Mouse (Mus musculus): ENCODE measurements around the gene Mbd6. TPM values are rescaled to one million over a fixed set of nuclear protein-coding genes. Genes with fewer than 3 reads are reported as not detected.
A peak's percentile ranks its signal among the peaks of the same experiment; 100 is the strongest.

Mbd6 gene
- 15.9 and 18.4 TPM in 2 replicates for polyA plus RNA-seq (2012; ENCODE audit: insufficient read depth, insufficient read length, missing spikeins)

- H3K27ac ChIP-seq (replicated peaks; ENCODE audit: low read depth, low read length) = peak within 1 kb of the TSS; percentile 99
- H3K4me3 ChIP-seq (ENCODE audit: insufficient read depth, low read depth, low read length) = peak within 1 kb of the TSS; percentile 87
- H3K4me1 ChIP-seq (ENCODE audit: control insufficient read depth, insufficient read depth, insufficient read length, low read length) = peaks cover 10% of the 10 kb centered on the region
These were observed at the start of gene Mbd6 for GRCm38 (mm10) chr10:127288800-127289572. Mbd6 (minus strand) TSS chr10:127289018.

DNA sequence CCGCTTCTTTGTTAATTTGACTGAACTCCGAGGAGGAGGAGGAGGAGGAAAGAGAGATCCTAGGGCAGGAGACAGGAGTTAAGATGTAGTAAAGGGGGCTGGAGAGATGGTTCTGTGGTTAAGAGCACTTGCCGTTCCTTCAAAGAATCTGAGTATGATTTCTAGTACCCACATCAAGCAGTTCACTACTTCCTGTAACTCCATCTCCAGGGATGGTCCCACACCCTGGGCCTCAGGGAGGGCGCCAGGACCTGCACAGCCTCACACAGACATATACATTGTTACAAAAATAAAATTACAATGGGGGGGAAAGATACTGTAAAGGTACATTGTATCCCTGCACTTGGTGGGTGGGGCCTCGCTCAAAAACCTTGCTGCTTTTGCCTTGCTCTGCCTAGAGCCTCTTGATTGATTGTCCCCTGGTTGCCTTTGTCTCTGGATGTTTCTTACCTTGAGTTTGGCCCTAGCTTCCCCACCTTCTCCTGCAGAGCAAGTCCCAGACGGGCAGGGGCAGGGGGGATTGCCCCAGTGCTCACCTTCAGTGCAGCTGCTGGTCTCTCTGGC, 48.8 kb upstream of the Mbd6 start:
- Histone ChIP-seq H3K4me1 (ENCODE audit: control insufficient read depth, insufficient read depth, insufficient read length, low read length) (no peaks in the 10 kb centered on the region), H3K4me3 (ENCODE audit: insufficient read depth, low read depth, low read length) (no peak overlapping the region), H3K27ac (replicated peaks; ENCODE audit: low read depth, low read length) (no peak overlapping the region)

DNA sequence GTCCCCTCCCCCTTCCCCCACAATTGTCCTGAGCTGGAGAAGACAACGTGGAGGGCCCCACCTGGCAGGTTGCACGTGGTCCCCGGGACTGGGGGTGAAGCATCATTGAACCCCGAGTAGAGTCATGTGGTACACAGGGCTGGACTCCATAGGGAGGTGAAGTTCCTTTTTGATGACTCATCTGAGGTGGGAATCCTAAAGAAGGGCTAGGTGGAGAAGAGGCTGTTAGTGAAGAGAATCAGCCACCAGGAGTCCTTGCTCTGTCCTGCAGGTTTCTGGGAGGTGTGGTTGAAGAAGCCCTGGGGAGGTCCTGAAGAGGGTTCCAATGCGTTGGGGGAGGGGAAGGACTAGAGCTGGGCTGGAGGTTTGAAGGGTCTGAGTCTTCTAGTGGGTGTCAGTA, 48.1 kb upstream of the Mbd6 start:
- no peak overlapping the region for H3K27ac ChIP-seq (replicated peaks; ENCODE audit: low read depth, low read length)
- H3K4me1 ChIP-seq (ENCODE audit: control insufficient read depth, insufficient read depth, insufficient read length, low read length) = no peaks in the 10 kb centered on the region
- no peak overlapping the region for H3K4me3 ChIP-seq (ENCODE audit: insufficient read depth, low read depth, low read length)

- Histone ChIP-seq H3K4me1 (ENCODE audit: control insufficient read depth, insufficient read depth, insufficient read length, low read length) (no peaks in the 10 kb centered on the region), H3K27ac (replicated peaks; ENCODE audit: low read depth, low read length) (no peak overlapping the region), H3K4me3 (ENCODE audit: insufficient read depth, low read depth, low read length) (no peak overlapping the region)
These were observed 46.5 kb upstream of the Mbd6 start for GRCm38 (mm10) chr10:127335271-127335670.

- no peaks in the 10 kb centered on the region for H3K4me1 ChIP-seq (ENCODE audit: control insufficient read depth, insufficient read depth, insufficient read length, low read length)
- H3K4me3 ChIP-seq (ENCODE audit: insufficient read depth, low read depth, low read length) = no peak overlapping the region
- H3K27ac ChIP-seq (replicated peaks; ENCODE audit: low read depth, low read length) = no peak overlapping the region
These were observed 44.3 kb upstream of the Mbd6 start for GRCm38 (mm10) chr10:127333152-127333551.

GRCm38 (mm10) chr10:127332211-127332874, 43.5 kb upstream of the Mbd6 start:
- Histone ChIP-seq H3K4me1 (ENCODE audit: control insufficient read depth, insufficient read depth, insufficient read length, low read length) (no peaks in the 10 kb centered on the region), H3K27ac (replicated peaks; ENCODE audit: low read depth, low read length) (no peak overlapping the region), H3K4me3 (ENCODE audit: insufficient read depth, low read depth, low read length) (no peak overlapping the region)

DNA sequence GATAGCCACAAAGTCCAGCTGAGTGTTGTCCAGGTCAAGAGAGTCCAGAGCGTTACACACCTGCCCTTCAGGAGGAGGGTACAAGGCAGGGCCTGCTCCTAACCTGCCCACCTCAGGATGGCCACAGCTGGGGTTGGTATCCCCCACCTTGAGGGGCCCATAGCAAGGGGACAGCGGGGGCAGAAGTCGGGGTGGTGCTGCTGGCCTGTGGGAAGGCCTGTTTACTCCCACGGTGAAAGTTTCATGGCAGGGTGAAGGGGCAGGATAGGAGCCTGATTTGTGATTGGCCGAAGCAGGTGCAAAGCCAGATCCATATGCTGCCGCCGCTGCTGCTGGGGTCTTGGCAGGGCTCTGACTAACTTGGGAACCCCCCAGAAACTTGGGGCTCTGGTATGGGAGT, 41.4 kb upstream of the Mbd6 start:
- Histone ChIP-seq H3K4me1 (ENCODE audit: control insufficient read depth, insufficient read depth, insufficient read length, low read length) (no peaks in the 10 kb centered on the region; the same call in 1 of the 2 replicates), H3K27ac (replicated peaks; ENCODE audit: low read depth, low read length) (no peak overlapping the region), H3K4me3 (ENCODE audit: insufficient read depth, low read depth, low read length) (no peak overlapping the region)

DNA sequence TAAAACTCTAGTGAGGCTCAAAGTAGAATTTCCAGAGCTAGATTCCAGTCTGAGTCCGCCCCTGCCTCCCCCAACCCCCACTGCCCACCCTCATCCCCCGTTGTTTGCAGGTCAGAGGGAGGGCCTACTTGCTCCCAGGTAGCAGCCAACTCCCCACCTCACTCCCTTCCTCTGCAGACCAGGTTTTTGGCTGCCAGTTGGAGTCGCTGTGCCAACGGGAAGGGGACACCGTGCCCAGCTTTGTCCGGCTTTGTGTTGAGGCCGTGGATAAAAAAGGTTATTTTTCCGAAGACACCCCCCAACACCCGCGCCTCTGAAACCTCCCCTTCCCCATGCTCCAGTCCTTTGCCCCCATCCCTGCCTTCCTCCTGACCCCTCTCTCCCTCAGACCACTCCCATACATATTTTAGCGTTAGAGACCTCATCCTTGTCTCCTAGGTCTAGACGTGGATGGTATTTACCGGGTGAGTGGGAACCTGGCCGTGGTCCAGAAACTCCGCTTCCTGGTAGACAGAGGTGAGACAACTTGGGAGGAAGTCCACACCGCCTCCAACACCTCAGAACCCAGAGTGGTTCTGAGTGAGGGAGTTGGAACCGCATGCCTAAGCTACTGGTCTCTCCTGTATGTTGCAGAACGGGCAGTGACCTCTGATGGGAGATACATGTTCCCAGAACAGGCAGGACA, 38.8 kb upstream of the Mbd6 start:
- Histone ChIP-seq H3K4me1 (ENCODE audit: control insufficient read depth, insufficient read depth, insufficient read length, low read length) (no peaks in the 10 kb centered on the region; the same call in 1 of the 2 replicates), H3K27ac (replicated peaks; ENCODE audit: low read depth, low read length) (no peak overlapping the region), H3K4me3 (ENCODE audit: insufficient read depth, low read depth, low read length) (no peak overlapping the region)

GRCm38 (mm10) chr10:127326828-127327227, 38.0 kb upstream of the Mbd6 start:
- H3K27ac ChIP-seq (replicated peaks; ENCODE audit: low read depth, low read length) = no peak overlapping the region
- H3K4me3 ChIP-seq (ENCODE audit: insufficient read depth, low read depth, low read length) = peak overlapping the region; percentile 50
- no peaks in the 10 kb centered on the region; the same call in 1 of the 2 replicates for H3K4me1 ChIP-seq (ENCODE audit: control insufficient read depth, insufficient read depth, insufficient read length, low read length)

DNA sequence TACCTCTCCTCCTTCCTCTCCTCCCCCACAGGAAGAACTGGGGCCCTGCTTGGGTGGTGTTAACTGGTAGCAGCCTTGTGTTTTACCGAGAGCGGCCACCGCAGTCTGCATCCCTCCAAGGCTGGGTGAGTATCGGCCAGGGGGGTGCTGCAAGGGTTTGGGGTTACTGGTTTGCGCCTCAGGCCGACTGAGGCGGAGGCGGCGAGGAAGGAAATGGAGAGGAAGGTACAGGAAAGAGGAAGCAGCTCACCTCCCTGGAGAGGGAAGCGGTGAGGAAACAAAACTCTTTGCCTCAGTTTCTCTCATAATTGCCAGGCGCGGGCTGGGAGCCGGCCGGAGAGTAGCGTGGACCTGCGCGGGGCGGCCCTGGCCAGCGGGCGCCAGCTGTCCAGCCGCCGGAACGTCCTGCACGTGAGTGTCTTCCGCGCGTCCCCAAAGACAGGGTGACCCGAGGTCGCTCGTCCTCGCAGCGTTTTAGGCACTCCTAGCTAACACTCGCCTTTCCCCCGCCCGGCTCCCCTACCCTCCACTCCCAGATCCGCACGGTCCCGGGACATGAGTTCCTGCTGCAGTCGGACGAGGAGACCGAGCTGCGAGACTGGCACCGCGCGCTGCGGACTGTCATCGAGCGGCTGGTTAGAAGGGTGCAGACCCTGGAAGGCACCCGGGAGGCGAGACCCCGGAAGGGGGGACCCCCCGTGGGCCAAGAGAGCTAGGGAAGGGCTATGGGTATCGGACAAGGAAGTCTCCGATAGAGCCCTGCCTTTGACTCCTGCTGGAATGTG, 37.4 kb upstream of the Mbd6 start:
- Histone ChIP-seq H3K27ac (replicated peaks; ENCODE audit: low read depth, low read length) (no peak overlapping the region), H3K4me3 (ENCODE audit: insufficient read depth, low read depth, low read length) (peak overlapping the region; percentile 50), H3K4me1 (ENCODE audit: control insufficient read depth, insufficient read depth, insufficient read length, low read length) (no peaks in the 10 kb centered on the region; the same call in 1 of the 2 replicates)

- Histone ChIP-seq H3K4me1 (ENCODE audit: control insufficient read depth, insufficient read depth, insufficient read length, low read length) (no peaks in the 10 kb centered on the region; the same call in 1 of the 2 replicates), H3K27ac (replicated peaks; ENCODE audit: low read depth, low read length) (no peak overlapping the region), H3K4me3 (ENCODE audit: insufficient read depth, low read depth, low read length) (peak overlapping the region; percentile 50; the same call in 1 of the 2 replicates)
These were observed 36.7 kb upstream of the Mbd6 start for GRCm38 (mm10) chr10:127325454-127326016.

DNA sequence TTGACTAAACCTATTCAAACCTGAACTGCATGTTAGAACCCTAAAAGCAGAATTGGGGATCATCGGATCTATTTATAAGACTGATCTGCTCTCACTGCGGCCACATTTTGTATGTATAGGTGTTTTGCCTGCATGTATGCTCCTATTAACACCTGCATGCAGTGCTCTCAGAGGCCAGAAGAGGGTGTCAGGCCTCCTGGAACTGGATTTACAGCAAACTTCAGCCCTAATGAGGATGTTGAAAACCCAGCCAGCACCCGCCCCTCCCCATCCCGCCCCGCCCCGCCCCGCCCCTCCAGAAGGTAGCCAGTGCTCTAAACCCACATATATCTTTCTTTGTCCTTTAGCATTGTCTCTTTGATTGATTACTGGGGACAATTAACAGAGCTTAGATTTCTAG, 35.7 kb upstream of the Mbd6 start:
- no peaks in the 10 kb centered on the region; the same call in 1 of the 2 replicates for H3K4me1 ChIP-seq (ENCODE audit: control insufficient read depth, insufficient read depth, insufficient read length, low read length)
- peak overlapping the region; percentile 53; the same call in 1 of the 2 replicates for H3K4me3 ChIP-seq (ENCODE audit: insufficient read depth, low read depth, low read length)
- H3K27ac ChIP-seq (replicated peaks; ENCODE audit: low read depth, low read length) = no peak overlapping the region

DNA sequence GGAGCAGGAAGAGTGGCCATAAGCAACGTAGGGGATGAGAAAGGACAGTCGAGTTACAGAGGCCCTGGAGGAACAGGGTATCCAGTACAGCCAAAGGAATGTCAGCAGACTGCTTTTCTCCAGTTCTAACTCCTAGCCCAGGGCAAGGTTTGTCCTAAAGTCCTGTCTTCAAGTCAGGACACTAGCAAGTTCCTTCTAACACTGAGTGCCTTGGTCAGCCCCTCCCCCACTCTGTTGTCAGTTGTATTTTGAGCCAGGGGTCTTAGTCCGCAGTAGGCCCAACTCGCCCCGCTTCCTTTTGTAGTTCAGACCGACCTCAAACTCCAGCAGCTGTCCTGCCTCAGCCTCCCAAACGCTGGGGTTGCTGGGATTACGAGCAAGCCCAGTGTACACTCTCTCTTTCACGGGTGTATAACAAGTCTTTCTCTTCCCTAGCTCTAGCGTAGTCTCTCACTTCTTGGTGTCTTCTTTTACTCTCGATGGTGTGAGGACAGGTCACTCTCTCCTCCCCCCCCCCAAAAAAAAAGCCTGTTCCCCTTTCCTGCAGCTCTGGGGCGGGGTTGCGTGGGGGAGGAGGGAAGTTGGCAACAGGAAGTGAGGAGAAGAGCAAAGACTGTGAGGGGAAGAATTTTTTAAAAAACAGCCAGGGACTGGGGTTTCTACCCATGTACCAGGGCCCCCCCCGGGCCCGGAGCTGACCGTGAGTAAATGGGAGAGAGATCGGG, 34.5 kb upstream of the Mbd6 start:
- peak overlapping the region; percentile 53 for H3K4me3 ChIP-seq (ENCODE audit: insufficient read depth, low read depth, low read length)
- no peaks in the 10 kb centered on the region; the same call in 1 of the 2 replicates for H3K4me1 ChIP-seq (ENCODE audit: control insufficient read depth, insufficient read depth, insufficient read length, low read length)
- H3K27ac ChIP-seq (replicated peaks; ENCODE audit: low read depth, low read length) = peak overlapping the region; percentile 65

Data from brown adipose tissue, adult 24 weeks (tissue).